Mouse (Mus musculus) thymus, adult 2 months (tissue): ENCODE data around the gene Ptgfrn.

Experiments
- CTCF ChIP-seq: fragments of 200-500 bp; IDR thresholded peaks from 2 replicates; pipeline ENCODE4 v1.5.1; 2012; ENCODE audit warnings: mild to moderate bottlenecking, control low read depth, low read length, moderate library complexity, borderline replicate concordance; ENCODE audit not compliant: control insufficient read depth, poor library complexity, insufficient read depth; ENCODE audit errors: extremely low read depth
- POLR2A ChIP-seq: fragments of 200-500 bp; IDR thresholded peaks from 2 replicates; pipeline ENCODE4 v1.6.1; 2012; ENCODE audit warnings: mild to moderate bottlenecking, low read length, control low read depth, moderate library complexity; ENCODE audit not compliant: control insufficient read depth, poor library complexity, insufficient read depth; ENCODE audit errors: extremely low read depth

DNA sequence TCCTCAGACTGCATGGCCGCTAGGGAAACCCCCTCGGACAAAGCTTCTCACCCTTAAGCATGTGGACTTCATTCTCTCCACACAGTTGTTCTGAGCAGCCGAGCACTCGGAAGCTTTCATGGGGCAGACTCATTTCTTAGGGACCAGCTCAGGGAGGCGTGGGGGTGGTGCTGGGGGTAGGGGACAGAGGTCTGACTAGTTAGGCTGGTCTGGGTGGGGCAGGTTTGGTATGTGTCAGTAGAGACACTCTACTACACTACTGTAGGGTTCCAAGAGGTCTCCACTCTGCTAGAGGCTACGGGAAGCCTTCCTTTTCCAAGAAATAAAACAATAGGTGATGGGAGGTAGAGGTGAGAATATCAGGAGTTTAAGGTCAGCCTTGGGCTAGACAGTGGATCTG lies 65.4 kb downstream of the Ptgfrn start:
- TF ChIP-seq CTCF (no peak), POLR2A (no peak)
